Mouse (Mus musculus) bone marrow, adult 2 months (tissue): ENCODE data around the gene Palld. TPM values are rescaled to one million over a fixed set of nuclear protein-coding genes. Genes with fewer than 3 reads are reported as not detected.

ENCODE experiments used
- H3K27ac ChIP-seq: fragments of 200-500 bp; 2 replicates; pipeline ENCODE4 v1.5.1; 2012; ENCODE audit warnings: low read depth, mild to moderate bottlenecking, control low read depth, inconsistent platforms, low read length; ENCODE audit not compliant: control insufficient read depth, poor library complexity, insufficient read depth
- H3K4me1 ChIP-seq: fragments of 200-500 bp; 2 replicates; pipeline ENCODE4 v1.6.1; 2011; ENCODE audit warnings: low read length; ENCODE audit not compliant: control insufficient read depth, insufficient read depth
- H3K4me3 ChIP-seq: fragments of 200-500 bp; replicated peaks from 2 replicates; pipeline ENCODE3; 2011; ENCODE audit warnings: mild to moderate bottlenecking, low read depth, low read length, control low read depth; ENCODE audit not compliant: control insufficient read depth
- CTCF ChIP-seq: fragments of 200-500 bp; IDR thresholded peaks from 2 replicates; pipeline ENCODE4 v1.5.1; 2011; ENCODE audit warnings: low read length, control low read depth; ENCODE audit not compliant: control insufficient read depth, insufficient read depth
- POLR2A ChIP-seq: fragments of 200-500 bp; IDR thresholded peaks from 2 replicates; pipeline ENCODE4 v1.6.1; 2011; ENCODE audit warnings: low read depth, mild to moderate bottlenecking, control low read depth, low read length, borderline replicate concordance; ENCODE audit not compliant: control insufficient read depth
- WGBS: fragments of 180-500 bp; shearing (Covaris S2); methylation state at CpG from one replicate; pipeline ENCODE4 v1.1.7; 2018; 5-methylcytosine and 5-hydroxymethylcytosine counted together
- polyA plus RNA-seq: library from polyadenylated mRNA; stranded (reverse); fragments of >200 nt; gene quantifications from 2 replicates; pipeline ENCODE4 v1.2.4, GENCODE M21; 2011; ENCODE audit warnings: low replicate concordance; ENCODE audit not compliant: missing spikeins, insufficient read depth, insufficient read length

The Palld gene
- polyA plus RNA-seq, 1 experiment, result 33.7 TPM

- 91% methylated on average over 3 of the region's 3 CpGs for WGBS
- TF ChIP-seq POLR2A (no peak), CTCF (no peak)
Measured at GRCm38 (mm10) chr8:61467553-61467815, 435.0 kb downstream of the Palld start.

GRCm38 (mm10) chr8:61466696-61467552 lies 435.6 kb downstream of the Palld start:
- H3K4me1 ChIP-seq, result no peaks in the 10 kb centered on the region
- H3K27ac ChIP-seq, result no peak overlapping the region
- H3K4me3 ChIP-seq, result no peak overlapping the region
- TF ChIP-seq CTCF (no peak), POLR2A (no peak)
- WGBS, result 87% methylated on average over 15 of the region's 15 CpGs

More at GRCm38 (mm10) chr8:61467553-61467815, 435.0 kb downstream of the Palld start:
- Histone ChIP-seq H3K4me1 (no peaks in the 10 kb centered on the region), H3K4me3 (no peak overlapping the region), H3K27ac (no peak overlapping the region)

- WGBS, result 51% methylated on average over 2 of the region's 2 CpGs
Measured at GRCm38 (mm10) chr8:61464393-61464792, 438.1 kb downstream of the Palld start.

GRCm38 (mm10) chr8:61462221-61462620 lies 440.3 kb downstream of the Palld start:
- H3K4me1 ChIP-seq, result no peaks in the 10 kb centered on the region
- H3K27ac ChIP-seq, result no peak overlapping the region
- WGBS, result 79% methylated on average over 5 of the region's 5 CpGs
- TF ChIP-seq CTCF (no peak), POLR2A (no peak)
- no peak overlapping the region for H3K4me3 ChIP-seq

More at GRCm38 (mm10) chr8:61464393-61464792, 438.1 kb downstream of the Palld start:
- Histone ChIP-seq H3K4me1 (no peaks in the 10 kb centered on the region), H3K27ac (no peak overlapping the region), H3K4me3 (no peak overlapping the region)
- TF ChIP-seq POLR2A, result no peak
- no peak for TF ChIP-seq CTCF

Other genes starting within 250 kb of the Palld start
- 4.4 and 4.7 TPM in 2 replicates for gene Ddx60, start 25.4 kb upstream of the Palld start, polyA plus RNA-seq
- gene Anxa10, start 220.5 kb upstream of the Palld start, polyA plus RNA-seq, result not detected in 2 replicates